Mouse (Mus musculus) frontal cortex, postnatal 36 days (tissue): ENCODE data around the gene Emc9.
A peak's percentile ranks its signal among the peaks of the same experiment; 100 is the strongest.

ENCODE experiments used
- DNase-seq, 2 experiments: peaks; one replicate each; pipeline ENCODE4 v3.0.0; 2022; ENCODE audit warnings: low spot score in 2 of 2

The Emc9 gene

GRCm38 (mm10) chr14:55560202-55561073, 24.7 kb downstream of the Emc9 start, which contains the start of gene A730061H03Rik:
A730061H03Rik (minus strand) TSS chr14:55560406.
- peak; percentile 98 to 99 for DNase-seq

DNA sequence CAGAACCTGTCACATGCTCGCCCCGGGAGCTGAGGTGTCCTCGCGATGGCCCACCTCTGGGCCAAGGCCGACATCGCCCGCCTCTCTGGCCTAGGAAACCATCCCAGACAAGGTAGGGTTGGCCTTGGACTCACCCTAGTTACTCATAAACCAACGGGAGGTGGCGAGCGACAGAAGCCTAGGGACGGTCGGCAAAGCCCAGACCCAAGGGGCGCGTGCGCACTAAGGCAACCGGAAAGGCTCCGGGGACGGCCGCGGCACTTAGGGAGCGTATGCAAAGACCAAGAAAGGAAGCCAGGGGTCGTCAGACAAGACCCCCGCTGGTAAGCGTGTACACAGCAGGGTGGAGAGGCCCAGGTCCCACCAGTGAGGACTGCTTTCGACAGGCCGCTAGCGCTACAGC, 25.3 kb downstream of the Emc9 start, which contains the start of gene Dcaf11:
Dcaf11 (plus strand) TSS at position 208 of the 403 bp plus-strand sequence.
- DNase-seq: peak; percentile 88 to 89

GRCm38 (mm10) chr14:55558740-55559448, 26.2 kb downstream of the Emc9 start:
- no peak for DNase-seq

DNA sequence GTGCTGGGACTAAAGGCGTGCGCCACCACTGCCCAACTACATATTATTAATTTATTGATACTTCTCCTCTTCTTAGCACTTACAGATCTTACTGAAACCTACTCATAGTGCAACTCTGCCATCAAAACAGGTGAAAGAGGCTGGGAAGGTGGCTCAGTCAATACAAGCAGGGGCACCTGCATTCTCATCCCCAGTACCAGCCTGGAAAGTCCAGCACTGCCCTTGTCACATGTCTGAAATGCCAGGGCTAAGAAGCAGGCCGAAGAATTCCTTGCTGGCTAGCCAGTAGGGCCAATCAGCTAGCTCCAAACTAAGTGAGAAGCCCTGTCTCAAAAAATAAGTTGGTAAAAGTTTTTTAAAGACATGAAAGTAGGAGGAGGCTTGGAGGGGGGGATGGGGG, 27.5 kb downstream of the Emc9 start:
- DNase-seq: no peak

DNA sequence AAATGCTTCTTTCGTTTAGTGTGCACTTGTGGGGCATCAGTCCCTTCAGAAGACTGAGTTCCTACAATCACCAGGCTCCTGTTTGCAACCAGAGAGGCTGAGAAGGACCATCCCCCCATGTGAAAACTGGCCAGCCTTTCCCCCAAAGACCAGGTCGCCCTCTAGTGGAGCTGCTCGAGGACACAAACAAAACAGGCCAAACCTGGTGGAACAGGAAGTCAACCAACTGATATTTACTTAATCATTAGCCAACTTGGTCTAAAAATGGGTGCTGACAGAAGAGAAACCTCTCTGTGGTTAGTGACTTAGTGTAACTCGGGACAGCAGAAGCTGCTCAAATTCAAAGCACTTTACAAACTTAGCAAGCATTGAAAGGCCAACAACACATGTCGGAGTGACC, 28.1 kb downstream of the Emc9 start:
- DNase-seq: peak; percentile 62 to 75

DNA sequence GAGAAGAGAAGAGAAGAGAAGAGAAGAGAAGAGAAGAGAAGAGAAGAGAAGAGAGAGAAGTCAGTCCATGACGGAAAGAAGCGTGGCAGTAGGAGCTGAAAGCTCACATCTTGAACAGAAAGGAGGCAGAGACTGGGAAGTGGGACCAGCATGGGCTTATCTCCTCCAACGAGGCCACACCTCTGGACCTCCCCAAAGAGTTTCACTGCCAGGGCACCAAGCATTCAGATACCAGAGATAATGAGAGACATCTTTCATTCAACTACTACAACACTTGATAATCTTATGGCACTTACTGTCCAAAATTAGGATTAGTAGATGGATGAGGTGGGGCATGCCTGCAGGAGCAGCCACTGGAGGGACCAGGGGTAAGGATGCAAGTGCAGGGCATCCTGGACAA, 29.3 kb downstream of the Emc9 start:
- no peak for DNase-seq

GRCm38 (mm10) chr14:55554635-55555034, 30.5 kb downstream of the Emc9 start:
- no peak for DNase-seq

DNA sequence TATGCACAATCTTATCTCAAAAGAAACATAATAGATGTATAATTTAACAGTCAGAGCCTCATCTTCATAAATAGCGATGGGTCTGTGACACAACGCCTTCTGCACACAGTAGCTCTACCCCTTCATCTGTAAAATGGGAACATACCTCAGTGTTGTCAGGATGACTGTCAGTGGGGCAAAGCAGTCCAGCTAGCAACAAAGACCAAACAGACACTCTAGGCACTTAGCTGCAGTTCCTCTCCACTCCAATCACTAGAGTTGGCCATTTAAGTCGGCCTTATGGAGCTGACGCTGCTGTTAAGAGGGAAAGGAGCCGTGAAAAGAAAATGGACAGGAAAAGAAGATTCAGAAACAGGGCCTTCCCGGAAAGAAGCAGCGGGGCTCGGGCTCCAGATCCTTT, 33.3 kb downstream of the Emc9 start:
- DNase-seq: no peak

GRCm38 (mm10) chr14:55551347-55551746, 33.8 kb downstream of the Emc9 start:
- no peak for DNase-seq

DNA sequence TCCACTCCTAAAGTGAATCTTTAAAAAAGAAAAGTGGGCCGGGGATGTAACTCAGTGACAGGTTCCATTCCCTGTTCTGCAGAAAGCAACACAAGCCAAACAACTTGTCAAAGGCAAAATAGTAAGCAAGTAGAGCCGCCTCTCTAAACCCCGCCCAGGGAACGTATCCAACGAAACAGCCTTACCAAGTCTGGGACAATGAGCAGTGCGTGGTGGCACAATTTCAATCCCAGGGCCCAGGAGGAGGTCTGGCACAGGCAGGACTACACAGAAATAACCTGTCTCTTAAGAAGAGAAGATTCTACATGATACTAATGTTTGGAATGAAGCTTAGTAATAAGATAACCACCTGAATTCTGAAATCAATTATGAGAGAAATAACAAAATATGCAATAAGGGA, 34.9 kb downstream of the Emc9 start:
- no peak for DNase-seq

GRCm38 (mm10) chr14:55544334-55544733, 40.8 kb downstream of the Emc9 start:
- no peak for DNase-seq

DNA sequence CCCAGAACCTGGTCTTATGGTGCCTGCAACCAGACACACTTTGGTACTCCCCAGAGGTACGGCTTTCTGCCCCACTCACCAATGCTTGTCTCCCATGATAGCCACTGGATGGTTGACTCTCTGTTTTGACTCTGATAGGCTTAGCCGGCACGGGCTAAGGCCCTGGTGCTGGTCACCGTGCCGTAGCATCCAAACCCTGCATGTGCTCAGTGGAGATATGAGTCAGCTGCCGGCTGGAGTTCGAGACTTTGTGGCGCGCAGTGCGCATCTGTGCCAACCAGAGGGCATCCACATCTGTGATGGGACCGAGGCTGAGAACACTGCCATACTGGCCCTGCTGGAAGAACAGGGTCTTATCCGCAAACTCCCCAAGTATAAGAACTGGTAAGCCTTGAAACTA, 42.8 kb downstream of the Emc9 start:
- no peak for DNase-seq

GRCm38 (mm10) chr14:55540787-55541321, 44.2 kb downstream of the Emc9 start:
- peak; percentile 63 to 84 for DNase-seq

DNA sequence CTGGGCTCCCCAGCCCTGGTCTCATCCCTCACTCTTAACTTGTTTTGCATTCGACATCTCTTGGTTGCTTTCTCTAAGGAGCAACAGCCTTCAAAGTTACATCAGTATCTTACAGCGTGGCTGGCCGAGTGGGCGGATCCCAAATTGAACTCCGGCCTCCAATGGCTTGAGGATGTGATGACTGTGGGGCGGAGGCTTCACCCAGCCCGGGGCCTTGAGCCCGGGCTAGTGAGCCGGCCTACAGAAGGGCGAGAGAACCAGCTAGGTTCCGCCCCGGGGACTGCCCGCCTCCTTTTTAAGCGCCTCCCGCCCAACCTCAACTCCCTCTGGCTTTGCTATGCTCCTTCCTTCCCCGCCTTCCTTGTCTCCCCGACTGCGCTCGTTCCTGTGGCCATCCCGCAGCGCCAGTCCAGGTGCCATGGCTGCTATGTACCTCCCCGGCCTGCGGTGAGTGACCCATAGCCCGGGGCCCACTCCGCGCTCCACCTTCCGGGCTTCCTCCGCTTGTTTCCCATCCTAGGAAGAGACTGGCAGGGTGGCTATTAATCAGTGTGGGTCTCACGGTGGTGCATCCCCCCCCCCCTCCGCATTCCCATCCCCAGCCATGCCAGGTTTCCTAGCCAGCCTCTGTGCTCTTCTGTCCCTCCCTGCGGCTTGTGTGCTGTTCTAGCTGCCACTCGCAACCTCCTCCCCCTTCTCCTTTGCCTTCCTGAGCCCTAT, 44.9 kb downstream of the Emc9 start, which contains the start of gene Pck2:
Pck2 (plus strand) TSS at position 200 of the 720 bp plus-strand sequence.
- DNase-seq: peak; percentile 77 to 80

DNA sequence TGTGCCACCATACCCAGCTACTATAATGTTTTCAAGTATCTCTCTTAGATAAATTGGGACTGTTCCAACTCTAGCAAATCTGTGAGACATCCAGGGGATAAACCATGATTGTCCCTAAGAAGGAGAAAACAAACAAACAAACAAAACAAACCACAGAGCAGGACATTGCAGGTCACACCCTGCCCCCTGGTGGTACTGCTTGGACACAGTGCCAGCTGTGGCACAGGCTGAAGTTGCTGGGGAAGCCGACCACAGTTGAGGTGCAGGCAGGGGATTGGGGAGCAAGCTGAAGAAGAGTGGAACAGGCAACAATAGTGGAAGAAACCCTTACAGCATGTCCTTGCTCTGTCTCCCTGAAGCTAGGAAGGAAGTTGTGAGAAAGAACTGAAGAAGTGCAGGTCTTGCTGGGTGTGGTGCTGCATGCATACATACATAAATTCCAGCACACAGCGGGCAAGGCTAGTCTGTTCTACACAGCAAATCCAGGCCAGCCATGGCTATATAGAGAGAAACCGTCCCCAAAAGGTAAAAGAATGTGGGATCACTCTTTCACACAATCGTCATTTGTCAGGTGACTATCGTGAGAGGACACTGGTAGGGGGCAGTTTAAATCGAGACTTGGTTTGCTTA, 48.9 kb downstream of the Emc9 start:
- peak in 1 of 2 experiments; percentile 28 for DNase-seq
